Mouse (Mus musculus): ENCODE measurements around the gene Dab1. TPM values are rescaled to one million over a fixed set of nuclear protein-coding genes. Genes with fewer than 3 reads are reported as not detected.

The Dab1 gene
- polyA plus RNA-seq, 1 experiment: not detected

GRCm38 (mm10) chr4:104281518-104281917 is 662.4 kb downstream of the Dab1 start:
- Histone ChIP-seq H3K27ac (ENCODE audit: insufficient read depth, low read depth, low read length) (no peak overlapping the region), H3K4me1 (ENCODE audit: control insufficient read depth, insufficient read depth, low read length) (peaks cover 6% of the 10 kb centered on the region), H3K4me3 (ENCODE audit: insufficient read depth, low read depth, low read length) (no peak overlapping the region)
- 76% methylated on average over 3 of the region's 3 CpGs for WGBS
- no peak for TF ChIP-seq POLR2A (IDR thresholded peaks at IDR 0.05; ENCODE audit: insufficient read depth, low read depth, low read length)
- no peak for TF ChIP-seq CTCF (IDR thresholded peaks at IDR 0.05; ENCODE audit: insufficient read depth, low read depth, low read length)

- H3K4me1 ChIP-seq (ENCODE audit: control insufficient read depth, insufficient read depth, low read length): peaks cover 6% of the 10 kb centered on the region
- no peak for TF ChIP-seq CTCF (IDR thresholded peaks at IDR 0.05; ENCODE audit: insufficient read depth, low read depth, low read length)
- TF ChIP-seq POLR2A (IDR thresholded peaks at IDR 0.05; ENCODE audit: insufficient read depth, low read depth, low read length): no peak
- 57% methylated on average over 6 of the region's 6 CpGs for WGBS
- H3K27ac ChIP-seq (ENCODE audit: insufficient read depth, low read depth, low read length): no peak overlapping the region
- no peak overlapping the region for H3K4me3 ChIP-seq (ENCODE audit: insufficient read depth, low read depth, low read length)
Observed at GRCm38 (mm10) chr4:104283906-104284305, 664.7 kb downstream of the Dab1 start.

- no peak overlapping the region for H3K27ac ChIP-seq (ENCODE audit: insufficient read depth, low read depth, low read length)
- TF ChIP-seq CTCF (IDR thresholded peaks at IDR 0.05; ENCODE audit: insufficient read depth, low read depth, low read length) (no peak), POLR2A (IDR thresholded peaks at IDR 0.05; ENCODE audit: insufficient read depth, low read depth, low read length) (no peak)
- H3K4me1 ChIP-seq (ENCODE audit: control insufficient read depth, insufficient read depth, low read length): peaks cover 4% of the 10 kb centered on the region
- H3K4me3 ChIP-seq (ENCODE audit: insufficient read depth, low read depth, low read length): no peak overlapping the region
- WGBS: 69% methylated on average over 3 of the region's 3 CpGs
Observed at GRCm38 (mm10) chr4:104288401-104288800, 669.2 kb downstream of the Dab1 start.

- TF ChIP-seq POLR2A (IDR thresholded peaks at IDR 0.05; ENCODE audit: insufficient read depth, low read depth, low read length): no peak
- no peak for TF ChIP-seq CTCF (IDR thresholded peaks at IDR 0.05; ENCODE audit: insufficient read depth, low read depth, low read length)
- no peak overlapping the region for H3K4me3 ChIP-seq (ENCODE audit: insufficient read depth, low read depth, low read length)
- WGBS: 62% methylated on average over 3 of the region's 3 CpGs
- no peak overlapping the region for H3K27ac ChIP-seq (ENCODE audit: insufficient read depth, low read depth, low read length)
- peaks cover 4% of the 10 kb centered on the region; the same call in 1 of the 2 replicates for H3K4me1 ChIP-seq (ENCODE audit: control insufficient read depth, insufficient read depth, low read length)
Observed at GRCm38 (mm10) chr4:104301764-104302163, 682.6 kb downstream of the Dab1 start.

GRCm38 (mm10) chr4:104302996-104303652 is 684.0 kb downstream of the Dab1 start:
- H3K4me1 ChIP-seq (ENCODE audit: control insufficient read depth, insufficient read depth, low read length): peaks cover 4% of the 10 kb centered on the region; the same call in 1 of the 2 replicates
- 46% methylated on average over 10 of the region's 10 CpGs for WGBS
- H3K27ac ChIP-seq (ENCODE audit: insufficient read depth, low read depth, low read length): no peak overlapping the region
- no peak overlapping the region for H3K4me3 ChIP-seq (ENCODE audit: insufficient read depth, low read depth, low read length)
- TF ChIP-seq POLR2A (IDR thresholded peaks at IDR 0.05; ENCODE audit: insufficient read depth, low read depth, low read length) (no peak), CTCF (IDR thresholded peaks at IDR 0.05; ENCODE audit: insufficient read depth, low read depth, low read length) (no peak)

- no peak overlapping the region for H3K27ac ChIP-seq (ENCODE audit: insufficient read depth, low read depth, low read length)
- no peak overlapping the region for H3K4me3 ChIP-seq (ENCODE audit: insufficient read depth, low read depth, low read length)
- 86% methylated on average over 2 of the region's 2 CpGs for WGBS
- TF ChIP-seq POLR2A (IDR thresholded peaks at IDR 0.05; ENCODE audit: insufficient read depth, low read depth, low read length): no peak
- TF ChIP-seq CTCF (IDR thresholded peaks at IDR 0.05; ENCODE audit: insufficient read depth, low read depth, low read length): no peak
- no peaks in the 10 kb centered on the region for H3K4me1 ChIP-seq (ENCODE audit: control insufficient read depth, insufficient read depth, low read length)
Observed at GRCm38 (mm10) chr4:104307781-104308180, 688.6 kb downstream of the Dab1 start.

- Histone ChIP-seq H3K4me3 (ENCODE audit: insufficient read depth, low read depth, low read length) (no peak overlapping the region), H3K4me1 (ENCODE audit: control insufficient read depth, insufficient read depth, low read length) (peaks cover 2% of the 10 kb centered on the region; the same call in 1 of the 2 replicates), H3K27ac (ENCODE audit: insufficient read depth, low read depth, low read length) (no peak overlapping the region)
- TF ChIP-seq CTCF (IDR thresholded peaks at IDR 0.05; ENCODE audit: insufficient read depth, low read depth, low read length) (no peak), POLR2A (IDR thresholded peaks at IDR 0.05; ENCODE audit: insufficient read depth, low read depth, low read length) (no peak)
- WGBS: 16% methylated on average over 5 of the region's 5 CpGs
Observed at GRCm38 (mm10) chr4:104326221-104326620, 707.1 kb downstream of the Dab1 start.

- 65% methylated on average over 6 of the region's 6 CpGs for WGBS
- H3K4me3 ChIP-seq (ENCODE audit: insufficient read depth, low read depth, low read length): no peak overlapping the region
- H3K27ac ChIP-seq (ENCODE audit: insufficient read depth, low read depth, low read length): no peak overlapping the region
- no peaks in the 10 kb centered on the region for H3K4me1 ChIP-seq (ENCODE audit: control insufficient read depth, insufficient read depth, low read length)
- TF ChIP-seq CTCF (IDR thresholded peaks at IDR 0.05; ENCODE audit: insufficient read depth, low read depth, low read length): no peak
- no peak for TF ChIP-seq POLR2A (IDR thresholded peaks at IDR 0.05; ENCODE audit: insufficient read depth, low read depth, low read length)
Observed at GRCm38 (mm10) chr4:104331896-104332295, 712.7 kb downstream of the Dab1 start.

GRCm38 (mm10) chr4:104332399-104332798 is 713.2 kb downstream of the Dab1 start:
- no peaks in the 10 kb centered on the region for H3K4me1 ChIP-seq (ENCODE audit: control insufficient read depth, insufficient read depth, low read length)
- no peak for TF ChIP-seq POLR2A (IDR thresholded peaks at IDR 0.05; ENCODE audit: insufficient read depth, low read depth, low read length)
- TF ChIP-seq CTCF (IDR thresholded peaks at IDR 0.05; ENCODE audit: insufficient read depth, low read depth, low read length): no peak
- WGBS: 42% methylated on average over 3 of the region's 3 CpGs
- no peak overlapping the region for H3K27ac ChIP-seq (ENCODE audit: insufficient read depth, low read depth, low read length)
- H3K4me3 ChIP-seq (ENCODE audit: insufficient read depth, low read depth, low read length): no peak overlapping the region

Data from olfactory bulb, adult 2 months (tissue).